Mouse (Mus musculus): ENCODE results near the gene Pdss2. TPM values are rescaled to one million over a fixed set of nuclear protein-coding genes. Genes with fewer than 3 reads are reported as not detected.
"Not testable (repeated sequence)": the region's sequence is repeated elsewhere in the genome, so short reads cannot be mapped to it uniquely, and the experiment has no call there.

Pdss2 gene
- polyA plus RNA-seq, 1 experiment: 12.7 TPM

GRCm38 (mm10) chr10:43235758-43236669 is 14.7 kb downstream of the Pdss2 start:
- peak; percentile 65 for DNase-seq (ENCODE audit: low read depth, low spot score)
- 82% methylated on average over 5 of the region's 5 CpGs for WGBS

- 96% methylated on average over 8 of the region's 8 CpGs for WGBS
- DNase-seq (ENCODE audit: low read depth, low spot score): no peak
Observed at GRCm38 (mm10) chr10:43242215-43242614, 20.9 kb downstream of the Pdss2 start.

GRCm38 (mm10) chr10:43244262-43244806 is 23.0 kb downstream of the Pdss2 start:
- WGBS: 41% methylated on average over 3 of the region's 3 CpGs

DNA sequence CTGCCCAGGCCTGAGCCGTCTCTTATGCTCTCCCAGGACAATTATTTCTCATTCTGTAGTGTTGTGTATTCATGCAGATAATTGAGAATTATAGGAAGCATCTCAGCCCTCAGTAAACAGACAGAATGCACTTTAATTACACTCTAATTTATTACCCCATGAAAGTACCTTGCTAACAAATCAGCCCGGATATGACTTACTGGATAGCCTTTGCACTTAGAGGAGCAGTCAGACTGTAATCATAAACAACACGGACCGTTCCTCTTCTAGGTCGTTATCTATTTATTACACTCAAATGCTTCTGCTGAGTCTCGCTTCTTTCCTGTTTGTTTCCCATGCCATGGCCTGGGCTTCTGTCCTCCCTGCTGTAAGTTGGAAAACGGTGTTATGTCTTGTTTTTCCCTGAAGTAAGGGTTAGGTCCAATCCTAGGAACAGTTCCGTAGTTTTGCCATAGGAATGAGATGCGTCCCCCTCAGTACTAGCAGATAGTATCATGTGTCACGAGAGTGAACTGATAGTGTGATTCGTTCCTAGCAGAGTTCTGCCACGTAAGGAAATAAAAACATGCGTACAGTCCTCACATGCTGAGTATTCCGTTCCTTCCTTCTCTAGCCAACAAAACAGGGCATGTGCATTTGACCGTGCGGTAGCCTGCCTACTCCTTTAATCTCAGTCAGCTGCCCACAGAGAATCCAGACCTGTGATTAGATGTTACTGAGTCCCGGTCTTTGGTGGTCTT is 24.3 kb downstream of the Pdss2 start:
- 53% methylated on average over 17 of the region's 17 CpGs for WGBS
- DNase-seq (ENCODE audit: low read depth, low spot score): no peak

More at GRCm38 (mm10) chr10:43244262-43244806, 23.0 kb downstream of the Pdss2 start:
- DNase-seq (ENCODE audit: low read depth, low spot score): no peak

GRCm38 (mm10) chr10:43247994-43248393 is 26.7 kb downstream of the Pdss2 start:
- 58% methylated on average over 5 of the region's 5 CpGs for WGBS
- DNase-seq (ENCODE audit: low read depth, low spot score): no peak

- WGBS: 12% methylated on average over 4 of the region's 4 CpGs
- DNase-seq (ENCODE audit: low read depth, low spot score): peak; percentile 44
Observed at GRCm38 (mm10) chr10:43252324-43252723, 31.0 kb downstream of the Pdss2 start.

DNA sequence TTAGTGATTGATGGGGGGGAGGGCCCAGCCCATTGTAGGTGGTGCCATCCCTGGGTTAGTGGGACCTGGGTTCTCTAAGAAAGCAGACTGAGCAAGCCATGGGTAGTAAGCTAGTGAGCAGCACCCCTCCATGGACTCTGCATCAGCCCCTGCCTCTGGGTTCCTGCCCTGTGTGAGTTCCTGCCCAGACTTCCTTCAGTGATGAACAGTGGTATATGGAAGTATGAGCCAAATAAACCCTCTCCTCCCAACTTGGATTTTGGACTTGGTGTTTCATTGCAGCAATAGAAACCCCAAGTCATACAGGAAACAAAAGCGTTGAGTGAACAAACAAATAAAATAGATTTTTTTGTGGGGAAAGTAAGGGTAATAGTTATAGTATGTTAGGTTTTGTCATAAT is 35.7 kb downstream of the Pdss2 start:
- DNase-seq (ENCODE audit: low read depth, low spot score): not testable (repeated sequence)
- WGBS: no CpG with 5 or more reads among the region's 1 CpGs

DNA sequence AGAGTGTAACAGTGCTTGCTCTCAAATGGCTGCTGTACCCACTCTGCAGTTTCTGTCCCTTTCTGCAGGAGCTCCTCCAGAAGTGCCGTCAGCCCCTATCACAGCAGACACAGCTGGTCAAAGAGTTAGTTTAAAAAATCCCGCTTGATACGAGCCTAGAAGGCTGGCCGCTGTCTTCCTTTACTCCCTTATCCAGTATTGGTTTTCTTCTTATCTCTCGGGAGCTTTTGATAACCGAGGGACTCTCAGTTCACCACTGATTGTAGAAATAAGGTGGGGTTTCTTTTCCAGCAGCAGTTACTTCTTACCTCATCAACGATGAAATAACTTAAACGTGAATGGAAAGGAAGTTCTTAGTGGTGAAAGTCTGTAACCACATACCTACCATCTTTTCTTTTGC is 36.2 kb downstream of the Pdss2 start:
- whole genome bisulfite sequencing: 27% methylated on average over 8 of the region's 8 CpGs

GRCm38 (mm10) chr10:43271318-43271717 is 50.0 kb downstream of the Pdss2 start:
- peak; percentile 86 for DNase-seq (ENCODE audit: low read depth, low spot score)

More for the DNA sequence above, 36.2 kb downstream of the Pdss2 start:
- not testable (repeated sequence) for DNase-seq (ENCODE audit: low read depth, low spot score)

GRCm38 (mm10) chr10:43272381-43272780 is 51.1 kb downstream of the Pdss2 start:
- no peak for DNase-seq (ENCODE audit: low read depth, low spot score)
- WGBS: 53% methylated on average over 4 of the region's 4 CpGs

More at GRCm38 (mm10) chr10:43271318-43271717, 50.0 kb downstream of the Pdss2 start:
- WGBS: 33% methylated on average over 2 of the region's 2 CpGs

DNA sequence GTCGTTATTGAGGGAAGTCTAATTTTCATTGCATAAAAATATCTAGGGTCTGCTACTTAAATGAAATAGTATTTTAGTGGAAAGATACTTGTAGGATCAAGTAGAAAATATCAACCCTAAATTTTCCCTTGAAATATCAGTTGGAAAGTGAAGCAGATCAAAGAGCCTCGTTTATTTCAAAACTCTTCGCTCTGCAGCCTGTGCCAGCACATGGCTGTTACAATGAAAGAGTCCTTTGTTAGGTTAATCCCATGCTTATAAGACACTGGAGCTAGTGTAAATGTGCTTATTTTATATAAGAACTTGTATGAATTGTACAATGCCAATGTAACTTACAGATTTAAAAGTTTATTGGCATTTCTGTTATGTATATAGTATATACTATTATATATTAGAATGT is 51.8 kb downstream of the Pdss2 start:
- no peak for DNase-seq (ENCODE audit: low read depth, low spot score)
- WGBS: 48% methylated on average over 3 of the region's 3 CpGs

GRCm38 (mm10) chr10:43275446-43275845 is 54.2 kb downstream of the Pdss2 start:
- no peak for DNase-seq (ENCODE audit: low read depth, low spot score)
- WGBS: 62% methylated on average over 5 of the region's 5 CpGs

DNA sequence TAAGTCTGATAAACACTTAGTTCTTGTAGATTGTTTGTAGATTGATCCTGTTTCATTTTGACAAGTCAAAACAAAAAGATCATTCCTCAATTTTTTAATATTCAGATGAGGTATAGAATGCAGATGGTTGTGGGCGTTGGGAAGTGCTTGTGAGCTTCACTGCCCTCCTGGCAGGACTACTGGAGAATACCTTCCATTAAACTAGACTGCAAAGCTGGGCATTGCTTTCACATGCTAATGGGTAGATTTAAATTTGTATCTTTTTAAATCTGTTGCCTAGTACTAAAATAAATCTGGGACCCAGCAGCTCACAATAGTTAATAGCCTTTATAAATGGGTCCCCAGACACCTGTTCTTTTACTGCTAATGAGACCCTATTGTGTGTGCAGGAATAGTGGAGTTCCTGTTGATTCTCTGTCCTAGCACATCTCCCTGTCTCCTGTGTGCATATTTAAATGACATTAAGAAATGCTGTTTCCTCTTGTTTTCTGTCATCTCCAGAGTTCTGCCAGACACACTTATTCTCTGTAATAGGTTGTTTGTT is 54.9 kb downstream of the Pdss2 start:
- DNase-seq (ENCODE audit: low read depth, low spot score): no peak
- 78% methylated on average over 1 of the region's 1 CpGs for WGBS

DNA sequence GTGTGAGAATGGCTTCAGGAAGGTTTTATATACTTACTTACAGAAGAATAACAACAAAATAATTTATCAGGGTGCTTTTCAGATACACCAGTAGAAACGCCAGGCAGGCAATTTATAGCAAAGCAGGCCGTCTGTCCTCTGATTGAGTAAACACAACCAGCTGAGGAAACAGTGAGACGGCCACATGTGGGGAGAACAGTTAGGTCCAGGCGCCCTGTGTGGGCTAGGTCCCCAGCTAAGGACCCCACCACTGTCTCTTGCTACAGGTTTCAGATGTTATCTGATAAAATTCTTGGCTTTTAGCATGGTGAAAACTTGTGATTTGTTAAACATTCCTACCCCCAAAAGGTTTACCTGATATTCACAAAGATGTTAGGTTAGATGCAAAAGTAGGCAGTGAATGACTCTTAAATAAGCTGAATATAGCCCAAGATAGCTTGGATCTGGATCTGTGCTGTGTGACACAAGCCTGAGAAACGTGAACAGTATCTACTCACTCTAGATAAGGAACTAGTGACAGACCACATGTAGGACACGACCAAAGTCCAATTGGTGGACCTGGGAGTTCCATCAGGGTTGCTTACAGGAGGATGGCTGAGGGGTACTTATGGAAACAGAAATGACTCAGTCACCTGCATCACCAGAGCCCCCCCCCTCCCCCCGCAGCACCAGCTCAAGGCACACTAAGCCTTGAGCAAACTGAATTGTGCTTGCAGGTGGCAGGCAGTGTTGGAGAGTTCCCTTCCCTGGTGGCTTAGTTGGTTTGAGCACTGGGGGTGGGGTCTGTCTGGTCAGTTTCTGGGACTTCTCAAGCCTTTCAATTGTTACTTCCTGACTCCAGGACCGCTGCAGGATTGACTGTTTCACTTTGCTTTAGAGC is 56.2 kb downstream of the Pdss2 start:
- 40% methylated on average over 8 of the region's 8 CpGs for WGBS
- no peak for DNase-seq (ENCODE audit: low read depth, low spot score)

- WGBS: 37% methylated on average over 5 of the region's 5 CpGs
- DNase-seq (ENCODE audit: low read depth, low spot score): no peak
Observed at GRCm38 (mm10) chr10:43279637-43280288, 58.5 kb downstream of the Pdss2 start.

DNA sequence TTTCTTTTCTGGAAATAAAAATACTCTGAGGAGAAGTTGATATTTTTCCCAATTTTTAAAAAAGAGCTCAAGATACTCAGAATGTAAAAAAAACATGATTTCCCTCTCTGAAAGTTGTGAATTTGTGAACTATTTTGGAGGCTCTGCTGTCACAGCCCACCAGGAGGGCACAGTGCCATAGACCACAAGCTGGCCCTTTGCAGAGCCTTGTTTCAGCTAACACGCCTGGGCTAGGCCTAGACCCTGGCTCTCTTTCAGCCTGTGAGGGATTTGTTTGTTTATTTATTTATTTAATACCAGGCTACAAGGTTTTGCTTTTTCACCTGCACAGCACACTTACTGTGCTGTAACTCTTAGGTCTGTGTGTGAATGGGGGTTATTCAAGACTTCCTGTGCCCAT is 64.3 kb downstream of the Pdss2 start:
- 75% methylated on average over 1 of the region's 1 CpGs for WGBS
- DNase-seq (ENCODE audit: low read depth, low spot score): no peak

DNA sequence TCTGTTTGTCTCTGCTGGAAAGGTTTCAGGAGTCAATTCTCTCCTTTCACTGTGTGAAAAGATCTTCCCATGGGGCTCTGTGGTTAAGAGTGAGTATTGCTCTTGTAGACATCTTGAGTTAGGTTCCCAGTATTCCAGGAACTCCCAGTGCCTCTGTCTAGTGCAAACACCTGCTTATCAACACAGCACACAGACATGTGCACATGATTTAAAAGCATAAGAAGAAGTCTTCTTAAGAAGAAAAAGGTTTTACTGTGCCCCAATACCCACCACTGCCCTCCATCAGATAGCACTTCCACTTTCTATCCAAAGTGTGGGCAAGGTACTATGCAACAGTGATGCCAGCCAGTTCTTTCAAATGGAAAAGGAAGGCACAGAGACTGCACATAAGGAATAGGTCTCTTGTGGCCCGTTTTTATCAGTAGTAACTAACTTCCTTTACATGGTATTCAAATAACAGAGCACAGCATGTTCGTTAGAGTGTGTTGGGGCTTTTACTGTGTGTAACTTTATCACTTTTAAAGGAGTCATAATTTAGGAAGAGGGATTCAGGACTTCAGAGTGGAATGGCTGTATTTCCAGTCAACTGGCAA is 69.4 kb downstream of the Pdss2 start:
- 59% methylated on average over 2 of the region's 2 CpGs for WGBS
- DNase-seq (ENCODE audit: low read depth, low spot score): no peak

DNA sequence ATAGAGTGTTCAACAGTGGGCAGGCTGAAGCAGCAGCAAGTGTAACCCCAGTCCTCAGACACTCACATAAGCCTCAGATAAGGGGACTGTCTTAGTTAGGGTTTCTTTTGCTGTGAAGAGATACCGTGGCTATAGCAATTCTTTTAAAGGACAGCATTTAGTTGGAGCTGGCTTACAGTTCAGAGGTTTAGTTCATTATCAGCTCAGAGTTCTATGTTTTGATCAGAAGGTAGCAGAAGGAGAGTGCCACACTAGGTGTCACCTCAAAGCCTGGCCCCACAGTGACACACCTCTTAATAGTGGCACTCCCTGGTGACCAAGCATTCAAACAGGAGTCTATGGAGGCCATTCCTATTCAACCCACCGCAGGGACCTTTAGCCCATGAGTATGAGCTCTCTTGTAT is 70.0 kb downstream of the Pdss2 start:
- no peak for DNase-seq (ENCODE audit: low read depth, low spot score)
- WGBS: 72% methylated on average over 2 of the region's 2 CpGs

Measured in large intestine, adult 2 months (tissue).